Mouse (Mus musculus) intestine, embryonic 16.5 days (tissue): ENCODE data around the gene Olfr750. TPM values are rescaled to one million over a fixed set of nuclear protein-coding genes. Genes with fewer than 3 reads are reported as not detected.
A peak's percentile ranks its signal among the peaks of the same experiment; 100 is the strongest.

Source experiments
- ATAC-seq: fragments of 200-750 bp; cut with Nextera tagmentation; 2 replicates; pipeline ENCODE4 v1.8.0; 2017; ENCODE audit warnings: moderate TSS enrichment, moderate library complexity
- H3K27ac ChIP-seq: fragments of 300-500 bp; sonication (generic); 2 replicates; pipeline ENCODE4 v1.5.1; 2014; ENCODE audit warnings: mild to moderate bottlenecking, low read length
- H3K27me3 ChIP-seq: fragments of 300-500 bp; sonication (generic); replicated peaks from 2 replicates; pipeline ENCODE4 v1.6.1; 2014; ENCODE audit warnings: low read length, control low read depth, mixed read lengths; ENCODE audit not compliant: control insufficient read depth, insufficient read depth
- H3K36me3 ChIP-seq: fragments of 300-500 bp; sonication (generic); 2 replicates; pipeline ENCODE4 v1.6.1; 2014; ENCODE audit warnings: low read length, control low read depth; ENCODE audit not compliant: control insufficient read depth, insufficient read depth
- H3K4me1 ChIP-seq: fragments of 300-500 bp; sonication (generic); 2 replicates; pipeline ENCODE4 v1.6.1; 2014; ENCODE audit warnings: low read length, control low read depth, mixed read lengths; ENCODE audit not compliant: control insufficient read depth, insufficient read depth
- H3K4me2 ChIP-seq: fragments of 300-500 bp; sonication (generic); 2 replicates; pipeline ENCODE4 v1.6.1; 2014; ENCODE audit warnings: low read depth, low read length, control low read depth
- H3K4me3 ChIP-seq: fragments of 300-500 bp; sonication (generic); 2 replicates; pipeline ENCODE4 v1.5.1; 2014; ENCODE audit warnings: mild to moderate bottlenecking, low read length
- H3K9ac ChIP-seq: fragments of 300-500 bp; sonication (generic); 2 replicates; pipeline ENCODE4 v1.6.1; 2014; ENCODE audit warnings: low read depth, low read length
- H3K9me3 ChIP-seq: fragments of 300-500 bp; sonication (generic); 2 replicates; pipeline ENCODE4 v1.6.1; 2016; ENCODE audit warnings: low read length, control low read depth; ENCODE audit not compliant: control insufficient read depth
- WGBS: fragments of 180-500 bp; shearing (Covaris S2); extraction: QIAGEN DNeasy Blood & Tissue Kit; methylation state at CpG from one replicate; pipeline ENCODE4 v1.1.7; 2014; 5-methylcytosine and 5-hydroxymethylcytosine counted together
- polyA plus RNA-seq: library from polyadenylated mRNA; unstranded; fragments of >200 nt; fragmentation: Nextera tagmentation; extraction: Ambion mirVana; gene quantifications from 2 replicates; pipeline ENCODE4 v1.2.1, GENCODE M21; 2015

The Olfr750 gene
- not detected in 2 replicates for polyA plus RNA-seq

GRCm38 (mm10) chr14:51074335-51074734 is at the start of gene Olfr750:
TSS of gene Olfr750 (minus strand) at chr14:51074435.
- Histone ChIP-seq H3K4me2 (no peak within 1 kb of the TSS), H3K4me3 (no peak within 1 kb of the TSS), H3K27ac (no peak within 1 kb of the TSS), H3K9ac (no peak within 1 kb of the TSS), H3K27me3 (no peaks in the 10 kb centered on the region), H3K9me3 (no peaks in the 10 kb centered on the region), H3K4me1 (no peaks in the 10 kb centered on the region), H3K36me3 (no peaks in the 10 kb centered on the region)
- no peak for ATAC-seq
- 88% methylated on average over 3 of the region's 3 CpGs for WGBS

GRCm38 (mm10) chr14:51113916-51114560 is 39.8 kb upstream of the Olfr750 start, which contains the start of gene Eddm3b:
TSS of gene Eddm3b (plus strand) at chr14:51114426.
- no peaks in the 10 kb centered on the region for H3K36me3 ChIP-seq
- H3K9me3 ChIP-seq, result no peaks in the 10 kb centered on the region
- no peaks in the 10 kb centered on the region for H3K27me3 ChIP-seq
- no peak within 1 kb of the TSS for H3K4me2 ChIP-seq
- H3K4me1 ChIP-seq, result no peaks in the 10 kb centered on the region
- WGBS, result 58% methylated on average over 12 of the region's 12 CpGs
- ATAC-seq, result no peak
- H3K4me3 ChIP-seq, result no peak within 1 kb of the TSS
- no peak within 1 kb of the TSS for H3K9ac ChIP-seq
- no peak within 1 kb of the TSS for H3K27ac ChIP-seq

DNA sequence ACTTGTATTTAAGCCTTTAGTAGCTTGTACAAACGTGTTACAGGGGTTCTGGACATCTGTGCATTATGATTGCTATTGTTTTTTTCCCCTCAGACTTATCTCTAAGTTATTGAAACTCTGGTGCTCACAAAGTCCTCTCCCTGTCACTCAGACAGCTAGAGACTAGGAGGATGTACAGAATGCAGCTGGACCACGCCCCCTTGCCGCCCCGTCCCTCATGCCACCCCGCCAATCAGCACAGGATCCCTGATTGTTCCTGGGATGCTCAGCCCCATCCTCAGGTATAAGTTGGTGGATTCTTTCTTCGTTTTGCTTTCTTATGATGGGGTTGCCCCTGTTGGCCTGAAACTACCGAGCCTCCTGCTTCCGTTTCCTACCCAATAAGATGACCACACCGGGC is 39.2 kb upstream of the Olfr750 start:
- Histone ChIP-seq H3K36me3 (no peaks in the 10 kb centered on the region), H3K9ac (no peak overlapping the region), H3K4me3 (no peak overlapping the region), H3K4me2 (no peak overlapping the region), H3K27ac (no peak overlapping the region), H3K4me1 (no peaks in the 10 kb centered on the region), H3K27me3 (no peaks in the 10 kb centered on the region), H3K9me3 (no peaks in the 10 kb centered on the region)
- ATAC-seq, result no peak
- 47% methylated on average over 9 of the region's 9 CpGs for WGBS

GRCm38 (mm10) chr14:51111966-51112365 is 37.7 kb upstream of the Olfr750 start:
- Histone ChIP-seq H3K9me3 (no peaks in the 10 kb centered on the region), H3K27ac (no peak overlapping the region), H3K4me2 (no peak overlapping the region), H3K4me3 (no peak overlapping the region), H3K36me3 (no peaks in the 10 kb centered on the region), H3K9ac (no peak overlapping the region), H3K4me1 (no peaks in the 10 kb centered on the region), H3K27me3 (no peaks in the 10 kb centered on the region)
- ATAC-seq, result no peak
- WGBS, result 59% methylated on average over 3 of the region's 3 CpGs

- no peaks in the 10 kb centered on the region for H3K27me3 ChIP-seq
- H3K9ac ChIP-seq, result no peak overlapping the region
- ATAC-seq, result peak; percentile 63
- no peaks in the 10 kb centered on the region for H3K4me1 ChIP-seq
- H3K9me3 ChIP-seq, result no peaks in the 10 kb centered on the region
- H3K27ac ChIP-seq, result no peak overlapping the region
- H3K4me3 ChIP-seq, result no peak overlapping the region
- H3K36me3 ChIP-seq, result peaks cover 13% of the 10 kb centered on the region; the same call in 1 of the 2 replicates
- no peak overlapping the region for H3K4me2 ChIP-seq
Observed at GRCm38 (mm10) chr14:51106449-51106967, 32.3 kb upstream of the Olfr750 start.

DNA sequence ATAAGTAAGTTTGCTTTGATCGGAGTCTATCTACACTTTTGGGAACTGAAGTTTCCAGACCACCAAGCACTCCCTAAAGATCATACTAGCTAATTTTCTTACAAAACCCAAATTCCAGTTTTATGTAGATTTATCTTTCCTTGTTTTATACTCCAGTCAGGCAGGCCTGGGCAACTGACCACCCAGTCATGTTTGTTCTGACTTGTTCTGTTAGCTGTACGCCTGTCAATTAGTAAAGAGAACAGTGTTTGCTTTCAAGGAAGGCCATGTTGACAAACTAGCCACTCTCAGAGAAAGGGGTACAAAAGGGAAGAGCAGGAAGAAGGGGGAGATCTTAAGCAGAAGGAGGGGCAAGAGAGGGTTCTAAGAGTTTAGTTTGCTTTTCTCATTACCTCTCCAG is 30.1 kb upstream of the Olfr750 start:
- Histone ChIP-seq H3K4me2 (no peak overlapping the region), H3K4me3 (no peak overlapping the region), H3K36me3 (peaks cover 16% of the 10 kb centered on the region; the same call in 1 of the 2 replicates), H3K27me3 (no peaks in the 10 kb centered on the region), H3K9ac (no peak overlapping the region), H3K4me1 (no peaks in the 10 kb centered on the region), H3K27ac (no peak overlapping the region), H3K9me3 (no peaks in the 10 kb centered on the region)
- ATAC-seq, result no peak
- 82% methylated on average over 2 of the region's 2 CpGs for WGBS

GRCm38 (mm10) chr14:51103217-51103616 is 29.0 kb upstream of the Olfr750 start:
- no peak overlapping the region for H3K4me2 ChIP-seq
- no peaks in the 10 kb centered on the region for H3K9me3 ChIP-seq
- WGBS, result 58% methylated on average over 3 of the region's 3 CpGs
- H3K27ac ChIP-seq, result no peak overlapping the region
- no peaks in the 10 kb centered on the region for H3K27me3 ChIP-seq
- peak; percentile 10; the same call in 1 of the 2 replicates for ATAC-seq
- peaks cover 16% of the 10 kb centered on the region; the same call in 1 of the 2 replicates for H3K36me3 ChIP-seq
- H3K4me1 ChIP-seq, result no peaks in the 10 kb centered on the region
- H3K4me3 ChIP-seq, result no peak overlapping the region
- no peak overlapping the region for H3K9ac ChIP-seq

DNA sequence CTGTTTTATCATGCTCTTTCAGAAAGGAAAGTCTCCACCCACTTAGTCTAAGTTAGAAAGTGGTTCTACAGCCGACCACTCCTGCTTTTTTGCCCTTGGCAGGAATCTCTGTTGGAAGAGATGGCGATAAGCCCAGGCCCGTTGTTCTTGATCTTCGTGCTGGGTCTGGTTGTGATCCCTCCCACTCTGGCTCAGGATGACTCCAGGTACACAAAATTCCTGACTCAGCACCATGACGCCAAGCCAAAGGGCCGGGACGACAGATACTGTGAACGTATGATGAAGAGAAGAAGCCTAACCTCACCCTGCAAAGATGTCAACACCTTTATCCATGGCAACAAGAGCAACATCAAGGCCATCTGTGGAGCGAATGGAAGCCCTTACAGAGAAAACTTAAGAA is 27.0 kb upstream of the Olfr750 start:
- Histone ChIP-seq H3K27me3 (no peaks in the 10 kb centered on the region), H3K9ac (no peak overlapping the region), H3K27ac (no peak overlapping the region), H3K4me1 (no peaks in the 10 kb centered on the region), H3K36me3 (peaks cover 16% of the 10 kb centered on the region; the same call in 1 of the 2 replicates), H3K9me3 (no peaks in the 10 kb centered on the region), H3K4me3 (no peak overlapping the region), H3K4me2 (no peak overlapping the region)
- no peak for ATAC-seq
- 66% methylated on average over 9 of the region's 9 CpGs for whole genome bisulfite sequencing

GRCm38 (mm10) chr14:51098921-51099320 is 24.7 kb upstream of the Olfr750 start:
- Histone ChIP-seq H3K9me3 (no peaks in the 10 kb centered on the region), H3K36me3 (0 out of 2 replicates have a peak, but pooled peaks cover 5% of the 10 kb centered on the region), H3K4me2 (no peak overlapping the region), H3K4me3 (no peak overlapping the region), H3K27me3 (no peaks in the 10 kb centered on the region), H3K9ac (no peak overlapping the region), H3K4me1 (peaks cover 13% of the 10 kb centered on the region; the same call in 1 of the 2 replicates), H3K27ac (no peak overlapping the region)
- WGBS, result 91% methylated on average over 11 of the region's 11 CpGs
- ATAC-seq, result no peak
